30 mouse cellular contexts compared by ENCODE assay signal in genomic region chr4:120430601-120431000, GRCm38 (mm10). TPM values are rescaled to one million over a fixed set of nuclear protein-coding genes. Genes with fewer than 3 reads are reported as not detected.
DNase-seq lines count a peak whose midpoint lies in the region; ATAC-seq and TF ChIP-seq lines count a peak whose summit lies in the region.
"Had no signal": no experiment of that assay in that cellular context is flagged by ENCODE, and none has a peak within 500 bp of the region (broad histone marks: within the 10 kb centered on the region; RNA-seq: fewer than 3 reads in every experiment).

No protein-coding gene starts in this region.

- no peaks in the 10 kb centered on the region for H3K9me3 ChIP-seq in hindbrain, postnatal 0 days (ENCODE audit: low read length)
- no peaks in the 10 kb centered on the region for H3K9me3 ChIP-seq in hindbrain, embryonic 14.5 days (ENCODE audit: control insufficient read depth, low read length)
- H3K9me3 ChIP-seq in lung, postnatal 0 days (ENCODE audit: low read length) = no peaks in the 10 kb centered on the region
- H3K9me3 ChIP-seq: embryonic facial prominence, embryonic 10.5 days; embryonic facial prominence, embryonic 13.5 days; forebrain, embryonic 12.5 days; forebrain, embryonic 15.5 days; heart, embryonic 12.5 days; heart, embryonic 15.5 days; hindbrain, embryonic 10.5 days; hindbrain, embryonic 15.5 days had no signal

- H3K4me2 ChIP-seq in hindbrain, postnatal 0 days (ENCODE audit: low read depth, low read length) = no peak overlapping the region
- no peak overlapping the region for H3K4me2 ChIP-seq in hindbrain, embryonic 14.5 days (replicated peaks)
- no peak overlapping the region for H3K4me2 ChIP-seq in lung, postnatal 0 days (replicated peaks; ENCODE audit: low read depth, low read length)
- H3K4me2 ChIP-seq: embryonic facial prominence, embryonic 13.5 days; forebrain, embryonic 12.5 days; forebrain, embryonic 15.5 days; heart, embryonic 12.5 days; heart, embryonic 15.5 days; hindbrain, embryonic 15.5 days had no signal

- no peaks in the 10 kb centered on the region for H3K36me3 ChIP-seq in hindbrain, postnatal 0 days (ENCODE audit: insufficient read depth, low read length)
- no peaks in the 10 kb centered on the region for H3K36me3 ChIP-seq in hindbrain, embryonic 14.5 days (replicated peaks; ENCODE audit: control insufficient read depth, insufficient read depth)
- no peaks in the 10 kb centered on the region for H3K36me3 ChIP-seq in lung, postnatal 0 days (ENCODE audit: insufficient read depth, low read length)
- H3K36me3 ChIP-seq: embryonic facial prominence, embryonic 10.5 days; embryonic facial prominence, embryonic 13.5 days; forebrain, embryonic 12.5 days; forebrain, embryonic 15.5 days; heart, embryonic 12.5 days; heart, embryonic 15.5 days; hindbrain, embryonic 10.5 days; hindbrain, embryonic 15.5 days had no signal

- TF ChIP-seq EP300 in lung, postnatal 0 days (IDR thresholded peaks at IDR 0.05) = no peak

- H3K4me3 ChIP-seq in hindbrain, postnatal 0 days (ENCODE audit: low read length) = no peak overlapping the region
- H3K4me3 ChIP-seq in hindbrain, embryonic 14.5 days (replicated peaks; ENCODE audit: low read length) = no peak overlapping the region
- no peak overlapping the region for H3K4me3 ChIP-seq in lung, postnatal 0 days (ENCODE audit: low read depth, low read length)
- H3K4me3 ChIP-seq: embryonic facial prominence, embryonic 10.5 days; embryonic facial prominence, embryonic 13.5 days; erythroblast, embryonic 14.5 days; forebrain, embryonic 12.5 days; forebrain, embryonic 15.5 days; heart, embryonic 12.5 days; heart, embryonic 15.5 days; hindbrain, embryonic 10.5 days; hindbrain, embryonic 15.5 days had no signal

- no peak for TF ChIP-seq POLR2A in brain, embryonic 14.5 days (IDR thresholded peaks at IDR 0.05; ENCODE audit: borderline replicate concordance, extremely low read depth, insufficient read depth, insufficient read length, poor library complexity, severe bottlenecking)

- peak; percentile 69 to 71 for DNase-seq in cerebellum, postnatal 10 days
- DNase-seq in cerebellum, adult 8-10 months = no peak
- peak; percentile 61 for DNase-seq in hindbrain, postnatal 0 days (ENCODE audit: low spot score)
- no peak for DNase-seq in hindbrain, embryonic 14.5 days (ENCODE audit: low spot score)
- DNase-seq in retina, embryonic 14.5 days (ENCODE audit: low spot score) = peak; percentile 35
- DNase-seq in retina, postnatal 1 day = no peak
- peak; percentile 19 for DNase-seq in brain, embryonic 14.5 days (ENCODE audit: low read depth)
- no peak for DNase-seq in lung, postnatal 0 days (ENCODE audit: low spot score)
- DNase-seq: adrenal gland, postnatal 10 days; adrenal gland, postnatal 36 days; cerebellum, postnatal 36 days; embryo, embryonic 11 days; gastrocnemius, postnatal 25 days; heart, adult 18-20 months; heart, postnatal 10 days; heart, postnatal 36 days; kidney, adult 18-20 months had no signal

- ATAC-seq in hindbrain, postnatal 0 days = no peak
- ATAC-seq in hindbrain, embryonic 14.5 days (ENCODE audit: low FRiP score) = no peak
- no peak for ATAC-seq in lung, postnatal 0 days
- ATAC-seq: activated CD4-positive, CD25-positive, alpha-beta regulatory T cell, adult 4 months; CD4-positive, CD25-positive, alpha-beta regulatory T cell, adult 4 months; forebrain, embryonic 15.5 days; inflammation-experienced regulatory T-cells, adult 6 months; intestine, embryonic 16.5 days had no signal

- TF ChIP-seq CTCF in hindbrain, postnatal 0 days (IDR thresholded peaks at IDR 0.05; ENCODE audit: low read depth) = no peak
- no peak for TF ChIP-seq CTCF in brain, embryonic 14.5 days (IDR thresholded peaks at IDR 0.05; ENCODE audit: borderline replicate concordance, extremely low read depth, insufficient read depth, insufficient read length)
- no peak for TF ChIP-seq CTCF in lung, postnatal 0 days (IDR thresholded peaks at IDR 0.05)

- no peaks in the 10 kb centered on the region for H3K27me3 ChIP-seq in hindbrain, postnatal 0 days (ENCODE audit: insufficient read depth, low read length)
- H3K27me3 ChIP-seq in hindbrain, embryonic 14.5 days (ENCODE audit: control insufficient read depth, insufficient read depth, low read length) = no peaks in the 10 kb centered on the region
- H3K27me3 ChIP-seq in lung, postnatal 0 days (replicated peaks; ENCODE audit: insufficient read depth, low read length) = no peaks in the 10 kb centered on the region
- H3K27me3 ChIP-seq: embryonic facial prominence, embryonic 13.5 days; forebrain, embryonic 12.5 days; forebrain, embryonic 15.5 days; heart, embryonic 12.5 days; heart, embryonic 15.5 days; hindbrain, embryonic 15.5 days had no signal

- no peak overlapping the region for H3K9ac ChIP-seq in hindbrain, postnatal 0 days (replicated peaks; ENCODE audit: low read length)
- no peak overlapping the region for H3K9ac ChIP-seq in hindbrain, embryonic 14.5 days
- H3K9ac ChIP-seq in lung, postnatal 0 days (replicated peaks; ENCODE audit: low read depth) = no peak overlapping the region
- H3K9ac ChIP-seq: embryonic facial prominence, embryonic 13.5 days; forebrain, embryonic 12.5 days; forebrain, embryonic 15.5 days; heart, embryonic 12.5 days; heart, embryonic 15.5 days; hindbrain, embryonic 15.5 days had no signal

- H3K27ac ChIP-seq in hindbrain, postnatal 0 days = no peak overlapping the region
- no peak overlapping the region for H3K27ac ChIP-seq in hindbrain, embryonic 14.5 days
- no peak overlapping the region for H3K27ac ChIP-seq in lung, postnatal 0 days (ENCODE audit: low read length)
- H3K27ac ChIP-seq: embryonic facial prominence, embryonic 10.5 days; embryonic facial prominence, embryonic 13.5 days; forebrain, embryonic 12.5 days; forebrain, embryonic 15.5 days; heart, embryonic 15.5 days; hindbrain, embryonic 10.5 days; hindbrain, embryonic 15.5 days had no signal

- no peaks in the 10 kb centered on the region for H3K4me1 ChIP-seq in hindbrain, postnatal 0 days (ENCODE audit: insufficient read depth, low read length)
- no peaks in the 10 kb centered on the region for H3K4me1 ChIP-seq in hindbrain, embryonic 14.5 days (replicated peaks; ENCODE audit: control insufficient read depth, insufficient read depth, low read length)
- H3K4me1 ChIP-seq in lung, postnatal 0 days (ENCODE audit: insufficient read depth, low read depth, low read length) = no peaks in the 10 kb centered on the region
- H3K4me1 ChIP-seq: forebrain, embryonic 15.5 days had no signal

RNA-seq across cellular contexts. Expression of gene Scmh1, which starts 25.5 kb away (rescaled TPM):
- 36.2 and 65.0 TPM in 2 replicates for total RNA-seq in hindbrain, postnatal 0 days (2014; rRNA removed)
- 51.4 and 52.5 TPM in 2 replicates for polyA plus RNA-seq in hindbrain, postnatal 0 days (2015; fragmentation: Nextera tagmentation; extraction: Ambion mirVana)
- polyA plus RNA-seq in hindbrain, embryonic 14.5 days (2014; fragmentation: Nextera tagmentation; extraction: Ambion mirVana) = 73.3 and 76.8 TPM in 2 replicates
- polyA plus RNA-seq in brain, embryonic 14.5 days (2012; rRNA removed) = 94.9 and 123 TPM in 2 replicates
- polyA plus RNA-seq in lung, postnatal 0 days (2015; fragmentation: Nextera tagmentation; extraction: Ambion mirVana) = 24.6 and 26.1 TPM in 2 replicates

Comparison
In these comparisons a context has a peak if more than half of its experiments do, and no peak if none do; other contexts are left out.
1. DNase-seq: peak in cerebellum, postnatal 10 days (2 of 2), hindbrain, postnatal 0 days (single experiment), retina, embryonic 14.5 days (single experiment) and brain, embryonic 14.5 days (single experiment); none in cerebellum, adult 8-10 months (single experiment), hindbrain, embryonic 14.5 days (single experiment), retina, postnatal 1 day (single experiment) and lung, postnatal 0 days (single experiment).